Mouse (Mus musculus) left cerebral cortex, adult 9 months (tissue): ENCODE measurements at regions not wholly inside any gene's neighbourhood (a gene's known extent, or its start where the extent isn't known, plus 50 kb on each side); places are given as distances from the start of the nearest gene placed in this dataset.

ENCODE experiments used
- DNase-seq, 2 experiments: peaks; one replicate each; pipeline ENCODE4 v3.0.0; 2022; ENCODE audit warnings: low spot score in 2 of 2

DNA sequence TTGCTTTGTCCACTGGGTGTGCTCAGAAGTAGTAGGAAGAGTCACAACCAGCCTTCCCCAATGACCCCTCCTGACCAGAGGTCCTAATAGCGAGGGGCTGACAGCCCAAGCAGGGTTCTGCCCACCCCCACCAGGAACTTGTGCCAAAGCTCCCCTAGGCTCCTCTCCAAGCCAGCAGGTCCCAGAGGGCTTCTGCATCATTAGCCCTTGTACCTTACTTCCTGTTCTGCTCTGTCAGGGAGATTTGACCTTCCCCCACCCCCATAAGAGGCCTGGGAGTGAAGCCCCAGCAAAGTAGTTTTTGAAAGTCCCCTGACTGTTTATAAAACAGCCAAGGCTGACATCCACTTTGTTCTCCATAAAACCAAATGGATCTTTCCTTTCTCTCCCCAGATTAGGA lies 110.0 kb upstream of the Syt13 start:
- no peak for DNase-seq

DNA sequence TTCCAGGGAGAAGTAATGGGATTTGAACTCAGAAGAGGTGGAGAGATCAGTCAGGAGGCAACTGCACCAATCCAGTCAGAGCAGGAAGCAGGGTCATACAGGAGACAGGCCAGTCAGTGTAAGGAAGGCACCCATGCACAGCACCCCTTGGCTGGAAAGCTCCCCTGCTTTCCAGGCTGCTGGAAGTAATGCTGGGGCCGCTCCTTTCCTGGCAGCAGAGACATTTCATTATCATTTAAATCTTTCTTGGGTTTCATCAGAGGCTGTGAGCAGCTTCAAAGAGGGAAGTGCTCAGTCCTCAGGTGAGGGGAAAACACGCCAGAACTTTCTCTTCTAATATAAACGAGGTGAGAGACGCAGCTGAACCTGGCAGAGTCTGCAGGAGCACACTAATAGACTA lies 109.1 kb upstream of the Syt13 start:
- DNase-seq: no peak

DNA sequence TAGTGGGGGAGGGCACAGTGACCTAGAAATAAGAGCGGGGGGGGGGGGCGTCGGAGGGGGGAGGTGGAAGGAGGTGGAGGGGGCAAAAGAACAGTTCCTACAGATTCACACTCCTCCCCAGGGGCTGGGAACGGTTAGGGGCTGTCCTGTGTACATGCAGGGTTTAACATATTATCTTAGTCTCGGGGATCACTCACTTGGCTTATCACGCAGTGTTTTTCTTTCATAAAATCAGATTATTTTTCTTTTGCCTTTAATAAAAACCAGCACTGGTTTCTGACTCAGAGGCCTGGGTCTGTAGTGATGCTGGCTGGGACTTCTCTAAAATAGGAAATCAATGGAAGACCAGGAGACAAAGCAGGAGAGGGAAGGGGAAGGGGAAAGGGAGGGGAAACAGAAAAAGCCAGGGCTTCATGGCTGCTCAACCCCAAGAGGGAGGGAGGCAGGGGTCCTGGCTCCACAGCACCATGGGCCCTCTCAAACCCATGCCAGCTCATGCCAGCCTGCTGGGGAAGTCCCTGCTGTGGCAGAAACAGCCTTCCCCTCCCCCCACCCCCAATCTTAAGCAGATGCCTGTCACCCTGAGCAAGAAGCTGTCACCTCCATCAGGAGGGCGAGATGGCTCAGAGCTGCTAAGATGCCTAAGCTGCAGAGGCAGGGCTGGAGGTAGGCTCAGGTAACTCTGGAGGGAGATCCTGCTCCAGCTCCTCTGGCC lies 108.3 kb upstream of the Syt13 start:
- no peak for DNase-seq

DNA sequence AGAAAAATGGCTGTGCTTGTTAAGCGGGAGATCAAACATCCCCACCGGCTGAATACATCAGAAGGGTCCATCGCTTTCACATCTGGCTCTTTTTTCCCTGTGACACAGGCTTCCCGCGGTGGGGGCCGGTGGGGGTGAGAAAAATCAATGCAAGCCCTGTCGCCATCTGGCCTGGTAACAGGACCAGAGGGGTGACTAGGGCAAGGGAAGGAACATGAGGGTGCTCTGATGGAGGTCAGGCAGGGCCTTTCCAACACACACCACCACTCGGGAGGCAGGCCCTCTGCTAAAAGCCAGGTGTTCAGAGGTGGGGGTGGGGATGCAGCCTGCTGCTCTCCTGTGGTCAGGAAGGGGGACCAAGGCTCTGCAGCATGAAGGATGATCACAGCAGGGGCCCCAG lies 107.5 kb upstream of the Syt13 start:
- DNase-seq: no peak

DNA sequence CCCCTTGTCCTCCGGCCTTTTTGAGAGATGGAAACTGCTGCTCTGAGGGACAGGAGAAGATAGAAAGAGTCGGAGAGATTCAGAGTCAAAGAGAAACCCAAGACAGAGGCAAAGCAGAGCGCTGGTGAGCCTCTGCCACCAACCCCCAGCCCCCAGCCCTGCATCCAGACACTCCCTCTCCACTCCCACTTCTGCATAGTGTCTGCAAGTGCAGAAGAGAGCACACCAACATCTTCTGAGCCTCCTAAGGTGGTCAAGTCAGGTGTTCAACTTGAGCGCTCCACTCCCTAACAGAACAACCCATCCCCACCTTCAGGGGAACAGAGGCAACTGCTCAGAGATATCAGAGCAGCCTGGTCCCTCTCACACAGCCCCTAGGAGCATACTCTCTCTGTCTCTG lies 106.8 kb upstream of the Syt13 start:
- DNase-seq: no peak

DNA sequence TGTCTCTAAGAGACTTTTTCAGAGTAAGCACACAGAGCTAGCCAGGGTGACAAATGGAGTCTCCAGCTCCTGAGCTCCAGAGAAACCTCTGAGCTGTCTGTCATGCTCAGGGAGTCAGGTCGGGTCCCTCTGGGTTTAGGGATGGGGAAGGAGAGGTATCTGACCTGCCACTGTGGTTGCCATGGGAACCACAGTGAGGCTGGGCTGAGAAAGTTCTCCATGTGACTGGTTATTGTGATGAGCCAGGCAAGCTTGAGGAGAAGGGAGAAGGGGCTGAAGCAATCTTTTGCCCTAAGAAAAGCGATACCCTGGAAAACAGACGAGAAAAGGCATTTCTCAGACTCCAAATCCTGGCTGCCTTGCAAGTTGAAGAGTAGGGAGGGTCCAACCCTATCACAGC lies 105.7 kb upstream of the Syt13 start:
- DNase-seq: no peak

DNA sequence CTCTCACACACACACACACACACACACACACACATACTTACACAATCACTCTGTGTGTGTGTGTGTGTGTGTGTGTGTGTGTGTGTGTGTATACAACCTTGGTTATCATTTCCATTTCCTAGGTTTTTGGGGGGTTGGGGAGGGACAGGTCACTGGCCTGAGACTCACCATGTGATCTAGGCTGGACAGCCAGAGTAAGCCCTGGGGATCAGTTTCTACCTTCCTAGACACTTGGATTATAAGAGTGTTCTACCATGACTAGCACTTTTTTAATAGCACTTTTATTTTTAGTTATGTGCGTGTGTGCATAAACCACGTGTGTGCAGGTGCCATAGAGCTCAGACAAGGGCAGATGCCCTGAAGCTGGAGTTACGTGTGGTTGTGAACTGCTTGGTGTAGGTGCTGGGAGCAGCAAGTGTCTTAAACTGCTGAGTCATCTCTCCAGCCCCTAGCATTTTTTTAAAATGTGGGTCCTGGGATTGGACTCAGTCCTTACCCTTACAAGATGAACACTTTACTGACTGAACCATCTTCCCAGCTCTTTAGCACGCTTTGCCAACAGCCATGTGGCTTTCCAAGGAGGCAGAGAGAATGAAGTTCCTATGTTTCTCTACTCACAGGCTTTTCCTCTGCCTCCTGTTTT lies 105.1 kb upstream of the Syt13 start:
- DNase-seq: no peak

DNA sequence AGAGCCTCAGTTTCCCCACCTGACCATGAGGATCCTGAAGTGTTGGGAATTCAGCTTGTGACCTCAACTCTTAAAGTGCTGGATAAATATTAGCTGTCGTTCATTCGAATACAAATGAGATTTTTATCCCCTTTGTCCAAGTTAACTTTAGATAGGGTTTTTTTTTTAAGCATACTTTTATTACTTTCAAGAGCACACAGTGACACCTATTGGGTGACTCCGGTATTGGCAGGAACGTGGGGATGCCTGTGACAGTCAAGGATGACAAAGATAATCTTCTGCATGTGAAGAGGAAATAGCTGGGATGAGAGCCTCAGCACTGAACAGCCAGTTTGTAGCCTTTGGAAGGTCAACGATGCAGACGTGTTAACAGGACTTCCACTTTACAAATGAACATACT lies 103.9 kb upstream of the Syt13 start:
- DNase-seq: peak in 1 of 2 experiments; percentile 83

DNA sequence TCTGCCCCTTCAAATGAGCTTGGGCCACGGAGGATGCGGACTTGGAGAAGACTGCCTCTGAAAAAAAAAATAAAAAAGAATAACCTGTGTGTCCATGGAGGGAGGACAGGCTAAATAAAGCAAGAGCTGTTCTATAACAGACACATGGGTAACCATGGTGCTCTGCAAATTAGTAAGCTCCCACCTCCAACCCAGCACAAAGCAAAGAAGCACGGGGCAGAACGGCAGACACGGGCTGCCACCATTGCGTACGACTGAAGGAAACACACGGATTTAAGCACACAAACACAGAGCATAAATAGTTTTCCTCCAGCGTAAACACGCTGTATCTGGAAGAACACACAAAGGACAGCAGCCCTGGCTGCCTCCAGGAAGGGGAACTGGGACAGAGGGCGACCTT lies 101.9 kb upstream of the Syt13 start:
- DNase-seq: peak in 1 of 2 experiments; percentile 60

DNA sequence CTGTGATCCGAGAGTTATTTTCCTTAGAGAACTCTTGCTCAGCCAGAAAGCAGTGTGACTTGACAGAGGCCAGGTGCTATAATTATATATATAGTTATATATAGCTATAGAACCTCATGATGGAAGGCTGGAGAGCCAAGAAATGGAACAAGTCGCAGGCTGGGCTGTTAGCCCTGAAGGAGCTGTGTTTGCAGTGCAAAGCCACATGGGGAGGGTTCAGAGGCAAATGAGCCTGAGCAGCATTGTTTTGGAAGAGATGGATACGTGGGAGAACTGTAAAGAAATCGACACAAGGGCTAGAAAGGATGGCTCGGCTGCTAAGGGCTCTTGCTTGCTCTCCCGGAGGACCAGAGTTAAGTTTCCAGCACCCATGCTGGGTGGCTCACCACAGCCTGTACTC lies 95.3 kb upstream of the Syt13 start:
- no peak for DNase-seq

DNA sequence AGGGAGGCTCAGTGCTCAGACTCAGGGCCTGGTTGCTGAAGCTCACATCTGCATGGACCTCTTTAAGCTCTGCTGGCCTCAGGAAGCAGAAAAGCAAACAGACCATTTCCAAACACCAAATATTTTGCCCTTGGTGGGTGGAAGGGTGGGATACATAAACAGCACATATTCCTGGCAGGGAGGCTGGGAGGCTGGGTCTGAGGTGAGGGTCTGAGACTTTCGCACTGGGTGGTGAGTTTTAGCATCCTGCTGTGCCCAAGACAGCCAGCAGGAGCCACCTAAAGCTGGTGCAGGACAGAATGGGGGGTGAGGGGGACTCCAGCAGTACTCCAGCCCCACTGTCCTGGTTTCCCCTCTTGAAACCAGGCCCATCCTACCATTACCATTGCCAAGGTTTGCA lies 90.6 kb upstream of the Syt13 start:
- no peak for DNase-seq

DNA sequence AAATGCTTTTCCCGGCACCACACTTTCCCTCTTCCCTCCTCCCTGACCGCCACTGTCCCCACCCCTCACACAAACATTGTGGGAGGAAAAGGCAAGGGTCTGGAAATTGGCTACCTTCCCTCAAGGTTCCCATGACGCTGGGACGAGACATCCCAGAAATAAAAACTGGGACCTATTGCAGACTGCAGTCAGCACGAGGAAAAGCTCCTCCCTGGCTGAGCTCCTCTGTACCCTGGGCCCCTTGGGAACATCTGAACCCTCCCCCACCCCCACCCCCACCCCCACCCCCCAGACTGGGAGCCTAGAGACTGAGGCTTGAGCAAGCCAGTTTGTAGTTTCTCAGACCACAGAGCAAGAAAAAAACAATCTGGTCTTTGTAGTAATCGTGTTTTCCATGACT lies 89.5 kb upstream of the Syt13 start:
- DNase-seq: no peak

DNA sequence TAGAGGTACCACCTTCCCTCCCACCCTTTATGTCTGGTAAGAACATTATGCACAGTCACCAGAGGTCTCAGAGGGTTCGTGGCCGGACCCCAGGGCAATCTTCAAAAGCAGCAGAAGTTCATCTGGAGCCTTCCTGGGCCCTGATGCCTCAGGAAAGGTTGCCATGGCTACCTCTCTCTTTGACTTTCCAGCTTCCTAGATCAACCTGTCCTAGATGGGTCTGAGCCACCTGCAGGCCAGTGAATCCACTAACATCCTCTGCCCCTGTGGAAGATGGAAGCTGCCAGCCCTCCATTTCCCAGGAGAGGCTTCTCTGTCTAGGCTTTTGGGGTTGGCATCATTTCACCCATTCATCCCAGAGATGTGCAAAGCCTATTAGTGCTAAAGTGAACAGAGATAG lies 84.8 kb upstream of the Syt13 start:
- DNase-seq: no peak

DNA sequence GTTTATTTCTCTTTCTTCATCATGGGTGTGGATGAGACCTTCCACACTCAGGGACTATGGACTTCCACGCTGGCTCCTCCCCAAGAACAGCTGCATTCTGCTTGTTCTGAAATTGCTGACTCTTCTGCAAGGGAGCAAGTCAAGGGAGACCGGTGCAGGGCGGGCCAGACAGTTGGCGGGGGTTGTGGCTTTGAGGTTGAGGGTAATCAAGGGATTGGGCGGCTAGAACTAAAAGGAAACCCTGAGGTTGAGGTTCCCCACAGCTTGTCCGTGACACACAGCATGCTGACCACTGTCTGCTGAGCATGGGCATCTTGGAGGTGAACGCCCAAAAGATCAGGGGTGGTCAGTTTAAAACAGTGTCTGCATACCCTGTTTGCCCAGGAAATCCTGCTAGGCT lies 83.1 kb upstream of the Syt13 start:
- no peak for DNase-seq

DNA sequence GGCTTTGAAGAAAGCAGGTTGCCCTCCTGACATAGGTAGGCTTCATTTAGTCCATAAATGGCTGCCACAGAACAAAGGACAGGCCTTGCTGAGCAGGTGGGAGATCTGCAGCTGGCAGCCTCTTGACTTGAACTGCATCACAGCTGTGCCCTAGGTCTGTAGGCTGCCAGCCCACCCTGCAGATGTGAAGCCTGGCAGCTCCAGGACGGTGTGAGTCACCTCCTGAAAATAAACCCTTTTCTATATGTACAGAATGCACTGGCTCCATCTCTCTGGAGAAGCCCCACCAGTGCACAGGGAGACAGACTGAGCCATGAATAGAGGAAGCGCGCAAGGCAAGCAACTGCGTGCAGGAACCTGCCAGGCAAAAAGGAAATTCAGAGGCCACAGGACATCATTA lies 78.7 kb upstream of the Syt13 start:
- peak in 1 of 2 experiments; percentile 48 for DNase-seq

DNA sequence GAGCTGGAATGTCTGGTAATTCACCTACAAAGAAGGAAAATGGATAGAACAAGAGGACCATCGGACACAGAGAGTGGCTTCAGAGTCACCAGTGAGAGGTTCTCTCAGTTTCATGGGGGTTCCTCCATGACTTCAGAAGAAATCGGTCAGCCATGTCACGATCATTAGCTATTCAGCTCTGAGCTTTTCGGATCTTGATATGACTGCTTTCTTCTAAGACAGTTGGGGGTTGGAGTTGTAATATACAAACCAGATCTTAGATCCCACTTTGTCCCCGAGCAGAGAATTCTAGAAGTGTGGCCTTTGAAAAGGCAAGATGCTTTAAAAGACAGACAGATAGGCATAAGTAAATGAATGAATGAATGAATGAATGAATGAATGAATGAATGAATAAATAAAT lies 76.9 kb upstream of the Syt13 start:
- no peak for DNase-seq

DNA sequence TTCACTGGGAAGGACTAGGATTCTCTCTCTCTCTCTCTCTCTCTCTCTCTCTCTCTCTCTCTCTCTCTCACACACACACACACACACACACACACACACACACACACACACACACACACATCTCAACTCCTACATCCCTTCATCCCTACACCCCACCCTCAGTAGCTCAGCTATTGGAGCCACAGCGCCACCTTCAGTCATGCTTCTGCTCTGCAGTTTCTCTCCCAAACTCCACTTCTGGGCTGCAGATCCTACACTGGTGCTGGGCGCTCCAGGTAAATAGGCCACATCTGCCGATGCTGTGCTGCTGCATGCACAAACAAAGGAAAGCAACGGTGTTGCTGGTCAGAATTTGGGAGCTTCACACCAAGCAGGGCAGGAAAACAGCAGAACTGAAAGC lies 74.9 kb upstream of the Syt13 start:
- peak; percentile 28 to 84 for DNase-seq

DNA sequence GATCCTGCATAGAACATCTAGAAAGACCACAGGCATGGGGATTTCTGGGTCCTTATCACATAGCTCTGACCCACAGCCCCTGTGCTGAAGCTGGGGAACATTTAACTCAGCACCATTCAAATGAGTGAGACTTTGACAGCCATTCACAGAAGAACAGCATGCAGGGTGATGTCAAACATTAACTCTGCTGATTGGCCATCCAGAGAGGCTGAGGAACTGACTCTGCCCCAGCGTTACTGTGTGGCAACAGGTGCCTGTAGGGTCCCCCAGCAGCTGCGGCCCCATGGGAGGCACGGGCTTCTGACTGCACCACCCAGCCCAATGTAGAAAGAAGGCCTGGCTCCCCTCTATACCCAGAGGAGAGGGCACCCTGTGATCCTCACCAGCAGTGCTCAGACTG lies 73.3 kb upstream of the Syt13 start:
- no peak for DNase-seq

DNA sequence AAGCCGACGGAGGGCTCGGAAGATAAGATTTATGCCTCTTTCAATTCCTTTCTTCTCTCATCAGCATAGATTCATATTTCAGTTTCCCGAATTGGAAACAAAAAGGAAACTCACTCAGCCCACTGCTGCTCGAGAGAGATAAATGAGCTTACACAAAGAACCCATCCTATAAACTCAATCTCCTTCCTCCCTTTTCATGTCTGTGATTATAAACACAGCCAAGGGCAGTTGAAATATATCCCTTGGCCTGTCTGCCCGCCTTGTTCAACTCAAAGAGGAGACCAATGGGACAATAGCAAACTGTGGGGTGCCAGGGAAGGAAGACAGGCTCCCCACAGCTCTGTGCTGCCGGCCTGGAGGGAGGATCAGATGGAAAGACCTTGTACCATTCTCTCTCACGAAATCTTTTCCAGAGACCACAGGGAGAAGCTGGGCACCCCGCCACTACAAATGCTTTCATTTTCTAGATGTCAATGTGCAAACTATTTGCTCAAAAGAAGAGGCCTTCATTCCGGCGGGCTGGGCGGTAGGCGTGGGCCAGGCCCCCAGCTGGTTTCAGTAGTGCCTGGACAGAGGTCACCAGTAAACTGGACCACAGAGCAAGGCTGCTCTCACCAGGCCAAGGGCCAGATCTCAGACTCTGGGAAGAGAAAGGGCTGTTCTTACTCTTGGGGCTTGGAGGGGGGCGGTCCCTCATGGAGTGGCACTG lies 69.7 kb upstream of the Syt13 start:
- peak in 1 of 2 experiments; percentile 43 for DNase-seq

DNA sequence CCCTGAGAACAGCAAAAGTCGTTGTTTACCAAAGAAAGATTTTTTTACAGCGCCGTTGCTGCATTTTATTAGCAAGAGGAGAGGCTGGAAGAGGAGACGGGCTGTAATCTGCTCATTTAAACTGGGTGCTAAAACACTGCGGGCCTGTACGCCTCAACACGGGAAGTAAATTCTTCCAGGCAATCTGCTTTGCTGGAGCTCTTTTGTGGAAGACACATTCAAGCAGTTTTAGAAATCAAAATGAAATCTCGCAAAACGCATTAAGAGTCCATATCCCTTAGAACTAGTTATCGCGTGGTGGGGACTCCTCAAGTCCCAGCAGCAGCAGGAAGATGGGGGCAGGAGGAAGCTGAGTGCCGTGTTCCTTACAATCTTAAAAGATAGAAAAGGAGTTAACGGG lies 65.9 kb upstream of the Syt13 start:
- no peak for DNase-seq

DNA sequence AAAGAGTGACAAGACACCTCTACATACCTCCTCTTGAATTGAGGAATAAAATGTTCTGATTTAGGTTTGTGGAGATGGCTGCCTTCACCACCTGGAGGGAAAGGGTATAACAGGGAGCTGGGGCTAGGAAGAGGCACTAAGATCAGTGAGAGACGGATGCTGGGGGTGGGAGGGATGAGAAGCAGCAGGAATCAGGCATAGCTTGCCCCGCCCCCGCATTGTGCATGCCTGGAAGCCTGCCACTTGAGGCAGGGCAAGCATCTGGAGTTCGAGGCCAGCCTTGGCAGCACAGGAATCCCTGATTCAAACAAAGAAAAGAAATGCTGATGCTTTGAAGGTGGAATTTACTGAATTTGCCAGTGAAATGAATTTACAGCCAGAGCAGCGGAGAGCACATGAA lies 63.6 kb upstream of the Syt13 start:
- no peak for DNase-seq

DNA sequence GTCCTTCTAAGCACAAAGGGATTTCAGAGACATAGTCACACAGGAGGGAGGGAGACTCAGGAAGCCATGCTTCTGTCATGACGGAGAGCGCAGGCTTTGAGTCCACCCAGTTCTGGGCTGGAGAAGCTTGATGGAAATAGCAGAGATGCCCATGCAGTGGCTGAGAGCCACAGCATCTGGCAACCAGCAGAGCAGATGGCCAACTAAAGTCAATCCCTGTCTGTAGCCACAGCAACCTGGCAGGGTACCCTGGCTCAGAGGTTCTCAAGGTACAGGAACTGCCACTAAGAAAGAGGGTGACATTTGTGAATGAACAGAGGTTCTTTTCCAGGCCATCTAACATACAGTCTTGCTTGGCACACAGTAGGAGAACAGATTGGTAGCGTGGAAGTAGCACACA lies 61.7 kb upstream of the Syt13 start:
- no peak for DNase-seq

DNA sequence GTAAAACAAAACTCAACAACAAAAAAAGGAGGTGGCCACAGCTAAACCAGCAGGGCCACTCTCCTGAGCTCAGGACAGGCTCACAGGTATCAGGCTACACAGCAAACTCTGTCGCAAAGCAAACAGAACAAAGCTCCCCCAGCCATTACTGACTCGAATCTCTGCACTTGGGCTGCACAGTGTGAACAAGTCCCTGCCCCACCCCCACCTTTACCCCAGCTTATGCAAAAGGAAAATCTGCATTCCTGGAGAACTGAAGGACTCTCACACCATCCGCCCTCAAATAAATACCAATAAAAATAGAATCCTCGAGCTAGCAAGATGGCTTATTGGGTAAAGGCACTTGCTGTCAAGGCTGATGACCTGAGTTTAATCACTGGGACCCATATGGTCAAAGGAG lies 60.6 kb upstream of the Syt13 start:
- no peak for DNase-seq
